8 mouse cellular contexts compared by ENCODE assay signal in genomic region chr7:42692362-42693158, GRCm38 (mm10). TPM values are rescaled to one million over a fixed set of nuclear protein-coding genes. Genes with fewer than 3 reads are reported as not detected.
A peak's percentile ranks its signal among the peaks of the same experiment; 100 is the strongest.
DNase-seq lines count a peak whose midpoint lies in the region; ATAC-seq and TF ChIP-seq lines count a peak whose summit lies in the region.
"Not testable (repeated sequence)": the region's sequence is repeated elsewhere in the genome, so short reads cannot be mapped to it uniquely, and the experiment has no call there.

Gene Zfp975, minus strand, starts transcription at chr7:42692742.

- H3K9ac ChIP-seq in lung, embryonic 15.5 days = peak within 1 kb of the TSS; percentile 55

- DNase-seq in Patski (ENCODE audit: low read depth, low spot score) = peak; percentile 30
- DNase-seq in cerebellum, postnatal 10 days = peak; percentile 79 to 86
- DNase-seq in frontal cortex, adult 2 months (ENCODE audit: extremely low spot score in 1 of 2, low spot score in 1 of 2) = peak; percentile 81 to 89
- DNase-seq in hindbrain, embryonic 10.5 days (ENCODE audit: low spot score) = peak; percentile 80
- DNase-seq in layer of hippocampus, adult 9-10 months (ENCODE audit: low spot score) = peak; percentile 71
- DNase-seq in thymus, adult 18-20 months = peak; percentile 46 to 58

- H3K9me3 ChIP-seq in hindbrain, embryonic 10.5 days; lung, embryonic 15.5 days: not testable (repeated sequence)

- 2% methylated on average over 23 of the region's 23 CpGs for WGBS in hindbrain, embryonic 10.5 days
- WGBS in lung, embryonic 15.5 days = under 1% methylated on average over 23 of the region's 23 CpGs
- under 1% methylated on average over 23 of the region's 23 CpGs for WGBS in olfactory bulb, adult 2 months

- peak within 1 kb of the TSS; percentile 56 for H3K4me2 ChIP-seq in lung, embryonic 15.5 days

- peak; percentile 99 for ATAC-seq in Patski
- peak; percentile 97 for ATAC-seq in lung, embryonic 15.5 days (ENCODE audit: borderline replicate concordance, extremely low read depth, low FRiP score, low TSS enrichment)

- H3K4me3 ChIP-seq in hindbrain, embryonic 10.5 days = peak within 1 kb of the TSS; percentile 57
- H3K4me3 ChIP-seq in lung, embryonic 15.5 days = peak within 1 kb of the TSS; percentile 55
- H3K4me3 ChIP-seq in olfactory bulb, adult 2 months (ENCODE audit: insufficient read depth, low read depth, low read length) = peak within 1 kb of the TSS; percentile 70

- in situ Hi-C loops in Patski (cut with MboI; ENCODE audit: low pct_unique_long_range_greater_than_20kb) = not testable (repeated sequence)

- peak within 1 kb of the TSS; percentile 85 for H3K27ac ChIP-seq in hindbrain, embryonic 10.5 days
- H3K27ac ChIP-seq in lung, embryonic 15.5 days = peak within 1 kb of the TSS; percentile 93
- peak within 1 kb of the TSS; percentile 84; the same call in 1 of the 2 replicates for H3K27ac ChIP-seq in olfactory bulb, adult 2 months (ENCODE audit: insufficient read depth, low read depth, low read length)

- H3K36me3 ChIP-seq in hindbrain, embryonic 10.5 days; lung, embryonic 15.5 days: not testable (repeated sequence)

- POLR2A ChIA-PET in Patski (lab: Charles Lee) = not testable (repeated sequence)

- CTCF ChIA-PET in Patski (lab: Charles Lee) = not testable (repeated sequence)

- TF ChIP-seq POLR2A in olfactory bulb, adult 2 months (IDR thresholded peaks at IDR 0.05; ENCODE audit: insufficient read depth, low read depth, low read length) = not testable (repeated sequence)

- not testable (repeated sequence) for H3K4me1 ChIP-seq in hindbrain, embryonic 10.5 days (replicated peaks); lung, embryonic 15.5 days; olfactory bulb, adult 2 months (ENCODE audit: control insufficient read depth, insufficient read depth, low read length)

- TF ChIP-seq CTCF in Patski (IDR thresholded peaks at IDR 0.05); olfactory bulb, adult 2 months (IDR thresholded peaks at IDR 0.05; ENCODE audit: insufficient read depth, low read depth, low read length): not testable (repeated sequence)

- H3K27me3 ChIP-seq in Patski; hindbrain, embryonic 10.5 days (ENCODE audit: insufficient read depth, poor library complexity, severe bottlenecking); lung, embryonic 15.5 days: not testable (repeated sequence)

RNA-seq across cellular contexts. Expression of gene Zfp975, which starts in this region (rescaled TPM):
- polyA plus RNA-seq in Patski (2021) = 2.7 TPM
- polyA plus RNA-seq in frontal cortex, adult 2 months (2012; rRNA removed) = 4.4 and 4.8 TPM in 2 replicates
- polyA plus RNA-seq in hindbrain, embryonic 10.5 days (2016; fragmentation: Nextera tagmentation; extraction: Ambion mirVana) = 4.6 and 8.5 TPM in 2 replicates
- polyA plus RNA-seq in lung, embryonic 15.5 days (2015; fragmentation: Nextera tagmentation; extraction: Ambion mirVana) = 7.7 and 10.1 TPM in 2 replicates
- polyA plus RNA-seq in olfactory bulb, adult 2 months (2012; ENCODE audit: insufficient read depth, insufficient read length, low replicate concordance, missing spikeins) = not detected in 2 replicates

Comparison
In these comparisons a context has a peak if more than half of its experiments do, and no peak if none do; other contexts are left out.
1. Peak in every context shown above with its lines: DNase-seq, ATAC-seq, H3K4me3 ChIP-seq and H3K27ac ChIP-seq.
2. DNase-seq: peak in every context shown above with its lines; median percentile 85 in frontal cortex, adult 2 months; 82 in cerebellum, postnatal 10 days; 80 in hindbrain, embryonic 10.5 days; 71 in layer of hippocampus, adult 9-10 months; 52 in thymus, adult 18-20 months; 30 in Patski.